Mouse (Mus musculus): ENCODE data around the gene Gli2. TPM values are rescaled to one million over a fixed set of nuclear protein-coding genes. Genes with fewer than 3 reads are reported as not detected.

Gene Gli2
- polyA plus RNA-seq, 1 experiment: 0.65 TPM

DNA sequence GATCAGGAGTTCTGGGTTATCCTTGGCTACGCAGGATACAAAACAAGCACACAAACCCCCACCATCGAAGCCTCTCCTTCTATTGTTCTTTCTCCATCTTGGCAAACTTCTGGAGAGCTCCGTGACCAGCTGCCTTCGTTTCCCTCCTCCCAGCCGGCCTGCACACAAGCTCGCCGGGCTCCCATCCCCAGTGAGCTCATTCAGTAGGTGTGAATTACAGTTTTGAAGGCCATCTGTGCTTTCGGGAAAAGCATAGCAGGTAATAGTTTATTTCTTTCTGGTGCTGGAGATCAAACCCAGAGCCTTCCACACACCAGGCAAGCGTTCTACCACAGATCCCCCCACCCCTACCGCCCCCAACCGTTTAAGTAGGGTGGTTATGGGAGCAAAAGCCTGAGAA, 226.8 kb downstream of the Gli2 start:
- TF ChIP-seq POLR2AphosphoS2 (IDR thresholded peaks at IDR 0.05; ENCODE audit: insufficient read length, low read depth): no peak
- no peak for TF ChIP-seq USF1 (IDR thresholded peaks at IDR 0.05; ENCODE audit: low read depth)
- no peak for TF ChIP-seq E2F4 (IDR thresholded peaks at IDR 0.05; ENCODE audit: insufficient read depth)
- TF ChIP-seq MYOG (IDR thresholded peaks at IDR 0.05; ENCODE audit: control insufficient read depth in 1 of 3, insufficient read depth in 1 of 3, insufficient read length in 2 of 3, low read depth in 2 of 3): no peak
- no peak for TF ChIP-seq MYOD1 (IDR thresholded peaks at IDR 0.05; ENCODE audit: control insufficient read depth in 1 of 3, insufficient read length in 2 of 3, low read depth in 2 of 3)
- TF ChIP-seq SRF (IDR thresholded peaks at IDR 0.05; ENCODE audit: control insufficient read depth, insufficient read length, low read depth): no peak
- no peak for TF ChIP-seq TCF3 (IDR thresholded peaks at IDR 0.05; ENCODE audit: insufficient read length, low read depth)
- no peak for TF ChIP-seq REST (IDR thresholded peaks at IDR 0.05; ENCODE audit: insufficient read depth, insufficient read length)
- no peak for TF ChIP-seq CEBPB (IDR thresholded peaks at IDR 0.05; ENCODE audit: insufficient read depth, poor library complexity, severe bottlenecking)
- TF ChIP-seq TCF12 (IDR thresholded peaks at IDR 0.05; ENCODE audit: insufficient read depth, poor library complexity, severe bottlenecking): no peak

GRCm38 (mm10) chr1:118825467-118826219, 227.8 kb downstream of the Gli2 start:
- no peak for TF ChIP-seq MYOD1 (IDR thresholded peaks at IDR 0.05; ENCODE audit: control insufficient read depth in 1 of 3, insufficient read length in 2 of 3, low read depth in 2 of 3)
- no peak for TF ChIP-seq MYOG (IDR thresholded peaks at IDR 0.05; ENCODE audit: control insufficient read depth in 1 of 3, insufficient read depth in 1 of 3, insufficient read length in 2 of 3, low read depth in 2 of 3)
- TF ChIP-seq E2F4 (IDR thresholded peaks at IDR 0.05; ENCODE audit: insufficient read depth): no peak
- TF ChIP-seq TCF12 (IDR thresholded peaks at IDR 0.05; ENCODE audit: insufficient read depth, poor library complexity, severe bottlenecking): no peak
- TF ChIP-seq SRF (IDR thresholded peaks at IDR 0.05; ENCODE audit: control insufficient read depth, insufficient read length, low read depth): no peak
- no peak for TF ChIP-seq CEBPB (IDR thresholded peaks at IDR 0.05; ENCODE audit: insufficient read depth, poor library complexity, severe bottlenecking)
- TF ChIP-seq TCF3 (IDR thresholded peaks at IDR 0.05; ENCODE audit: insufficient read length, low read depth): no peak
- TF ChIP-seq USF1 (IDR thresholded peaks at IDR 0.05; ENCODE audit: low read depth): no peak
- no peak for TF ChIP-seq REST (IDR thresholded peaks at IDR 0.05; ENCODE audit: insufficient read depth, insufficient read length)
- no peak for TF ChIP-seq POLR2AphosphoS2 (IDR thresholded peaks at IDR 0.05; ENCODE audit: insufficient read length, low read depth)
- no peaks in the 10 kb centered on the region for H3K36me3 ChIP-seq (ENCODE audit: control insufficient read depth, insufficient read depth)
- H3K4me3 ChIP-seq: no peak overlapping the region
- no peaks in the 10 kb centered on the region for H3K27me3 ChIP-seq (ENCODE audit: control insufficient read depth, insufficient read depth, insufficient read length)
- H3ac ChIP-seq (ENCODE audit: control insufficient read depth, insufficient read length): no peak overlapping the region
- H3K79me2 ChIP-seq (ENCODE audit: control insufficient read depth, insufficient read depth): no peaks in the 10 kb centered on the region
- H3K4me2 ChIP-seq (ENCODE audit: low read depth): peak overlapping the region; percentile 40

More for the DNA sequence above, 226.8 kb downstream of the Gli2 start:
- no peak overlapping the region for H3K4me2 ChIP-seq (ENCODE audit: low read depth)
- H3K4me3 ChIP-seq: no peak overlapping the region
- no peak overlapping the region for H3ac ChIP-seq (ENCODE audit: control insufficient read depth, insufficient read length)
- H3K27me3 ChIP-seq (ENCODE audit: control insufficient read depth, insufficient read depth, insufficient read length): no peaks in the 10 kb centered on the region
- H3K36me3 ChIP-seq (ENCODE audit: control insufficient read depth, insufficient read depth): no peaks in the 10 kb centered on the region
- no peaks in the 10 kb centered on the region for H3K79me2 ChIP-seq (ENCODE audit: control insufficient read depth, insufficient read depth)

- Histone ChIP-seq H3K27me3 (ENCODE audit: control insufficient read depth, insufficient read depth, insufficient read length) (no peaks in the 10 kb centered on the region), H3K4me3 (no peak overlapping the region), H3K79me2 (ENCODE audit: control insufficient read depth, insufficient read depth) (no peaks in the 10 kb centered on the region), H3K4me2 (ENCODE audit: low read depth) (peak overlapping the region; percentile 40), H3K36me3 (ENCODE audit: control insufficient read depth, insufficient read depth) (no peaks in the 10 kb centered on the region), H3ac (ENCODE audit: control insufficient read depth, insufficient read length) (no peak overlapping the region)
- TF ChIP-seq MAX (IDR thresholded peaks at IDR 0.05; ENCODE audit: low read depth): no peak
- TF ChIP-seq TCF3 (IDR thresholded peaks at IDR 0.05; ENCODE audit: insufficient read length, low read depth): no peak
- TF ChIP-seq REST (IDR thresholded peaks at IDR 0.05; ENCODE audit: insufficient read depth, insufficient read length): no peak
- no peak for TF ChIP-seq TCF12 (IDR thresholded peaks at IDR 0.05; ENCODE audit: insufficient read depth, poor library complexity, severe bottlenecking)
- no peak for TF ChIP-seq MYOD1 (IDR thresholded peaks at IDR 0.05; ENCODE audit: control insufficient read depth in 1 of 3, insufficient read length in 2 of 3, low read depth in 2 of 3)
- TF ChIP-seq POLR2A (IDR thresholded peaks at IDR 0.05; ENCODE audit: insufficient read length, low read depth): no peak
- TF ChIP-seq SRF (IDR thresholded peaks at IDR 0.05; ENCODE audit: control insufficient read depth, insufficient read length, low read depth): no peak
- TF ChIP-seq MYOG (IDR thresholded peaks at IDR 0.05; ENCODE audit: control insufficient read depth in 1 of 3, insufficient read depth in 1 of 3, insufficient read length in 2 of 3, low read depth in 2 of 3): no peak
- no peak for TF ChIP-seq CEBPB (IDR thresholded peaks at IDR 0.05; ENCODE audit: insufficient read depth, poor library complexity, severe bottlenecking)
- no peak for TF ChIP-seq E2F4 (IDR thresholded peaks at IDR 0.05; ENCODE audit: insufficient read depth)
- no peak for TF ChIP-seq POLR2AphosphoS2 (IDR thresholded peaks at IDR 0.05; ENCODE audit: insufficient read length, low read depth)
- TF ChIP-seq USF1 (IDR thresholded peaks at IDR 0.05; ENCODE audit: low read depth): no peak
These were observed 228.4 kb downstream of the Gli2 start for GRCm38 (mm10) chr1:118825035-118825434.

GRCm38 (mm10) chr1:118822258-118822657, 231.2 kb downstream of the Gli2 start:
- Histone ChIP-seq H3K4me3 (no peak overlapping the region), H3K36me3 (ENCODE audit: control insufficient read depth, insufficient read depth) (no peaks in the 10 kb centered on the region), H3K4me2 (ENCODE audit: low read depth) (no peak overlapping the region), H3ac (ENCODE audit: control insufficient read depth, insufficient read length) (no peak overlapping the region), H3K27me3 (ENCODE audit: control insufficient read depth, insufficient read depth, insufficient read length) (no peaks in the 10 kb centered on the region), H3K79me2 (ENCODE audit: control insufficient read depth, insufficient read depth) (no peaks in the 10 kb centered on the region)
- TF ChIP-seq CEBPB (IDR thresholded peaks at IDR 0.05; ENCODE audit: insufficient read depth, poor library complexity, severe bottlenecking) (no peak), POLR2AphosphoS2 (IDR thresholded peaks at IDR 0.05; ENCODE audit: insufficient read length, low read depth) (no peak), E2F4 (IDR thresholded peaks at IDR 0.05; ENCODE audit: insufficient read depth) (no peak), TCF12 (IDR thresholded peaks at IDR 0.05; ENCODE audit: insufficient read depth, poor library complexity, severe bottlenecking) (no peak), MYOD1 (IDR thresholded peaks at IDR 0.05; ENCODE audit: control insufficient read depth in 1 of 3, insufficient read length in 2 of 3, low read depth in 2 of 3) (no peak), TCF3 (IDR thresholded peaks at IDR 0.05; ENCODE audit: insufficient read length, low read depth) (no peak), SRF (IDR thresholded peaks at IDR 0.05; ENCODE audit: control insufficient read depth, insufficient read length, low read depth) (no peak)

All from myocyte (in vitro differentiated cells).